Mouse (Mus musculus) lung, postnatal 0 days (tissue): ENCODE data around the gene Gm28374. TPM values are rescaled to one million over a fixed set of nuclear protein-coding genes. Genes with fewer than 3 reads are reported as not detected.
A peak's percentile ranks its signal among the peaks of the same experiment; 100 is the strongest.
"Not testable (repeated sequence)": the region's sequence is repeated elsewhere in the genome, so short reads cannot be mapped to it uniquely, and the experiment has no call there.

ENCODE experiments used
- ATAC-seq: fragments of 200-750 bp; cut with Nextera tagmentation; 2 replicates; pipeline ENCODE4 v1.8.0; 2017; ENCODE audit warnings: moderate library complexity
- DNase-seq: peaks from one replicate; pipeline ENCODE4 v3.0.0-alpha.2; 2016; ENCODE audit warnings: low spot score
- H3K27ac ChIP-seq: fragments of 300-500 bp; sonication (generic); 2 replicates; pipeline ENCODE4 v1.5.1; 2014; ENCODE audit warnings: antibody characterized with exemption, mild to moderate bottlenecking, low read length, mixed read lengths
- H3K27me3 ChIP-seq: fragments of 300-500 bp; sonication (generic); replicated peaks from 2 replicates; pipeline ENCODE4 v1.6.1; 2014; ENCODE audit warnings: low read length, mixed read lengths; ENCODE audit not compliant: insufficient read depth
- H3K36me3 ChIP-seq: fragments of 300-500 bp; sonication (generic); 2 replicates; pipeline ENCODE4 v1.6.1; 2014; ENCODE audit warnings: low read length, mixed read lengths; ENCODE audit not compliant: insufficient read depth
- H3K4me1 ChIP-seq: fragments of 300-500 bp; sonication (generic); 2 replicates; pipeline ENCODE4 v1.6.1; 2014; ENCODE audit warnings: antibody characterized with exemption, low read depth, low read length, mixed read lengths; ENCODE audit not compliant: insufficient read depth
- H3K4me2 ChIP-seq: fragments of 300-500 bp; sonication (generic); replicated peaks from 2 replicates; pipeline ENCODE4 v1.6.1; 2014; ENCODE audit warnings: low read depth, mild to moderate bottlenecking, low read length, moderate library complexity, mixed read lengths
- H3K4me3 ChIP-seq: fragments of 300-500 bp; sonication (generic); 2 replicates; pipeline ENCODE4 v1.5.1; 2014; ENCODE audit warnings: low read depth, low read length
- H3K9ac ChIP-seq: fragments of 300-500 bp; sonication (generic); replicated peaks from 2 replicates; pipeline ENCODE4 v1.6.1; 2014; ENCODE audit warnings: low read depth, mild to moderate bottlenecking
- H3K9me3 ChIP-seq: fragments of 300-500 bp; sonication (generic); 2 replicates; pipeline ENCODE4 v1.6.1; 2016; ENCODE audit warnings: low read length, mixed read lengths
- CTCF ChIP-seq: IDR thresholded peaks from 2 replicates; pipeline ENCODE4 v1.5.1; 2016; ENCODE audit warnings: antibody characterized with exemption, mild to moderate bottlenecking
- EP300 ChIP-seq: IDR thresholded peaks from 2 replicates; pipeline ENCODE4 v1.6.1; 2016; ENCODE audit warnings: antibody characterized with exemption, mild to moderate bottlenecking, control low read depth
- WGBS: fragments of 180-500 bp; shearing (Covaris S2); extraction: QIAGEN DNeasy Blood & Tissue Kit; methylation state at CpG from one replicate; pipeline ENCODE4 v1.1.7; 2014; 5-methylcytosine and 5-hydroxymethylcytosine counted together
- polyA plus RNA-seq: library from polyadenylated mRNA; unstranded; fragments of >200 nt; fragmentation: Nextera tagmentation; extraction: Ambion mirVana; gene quantifications from 2 replicates; pipeline ENCODE4 v1.2.1, GENCODE M21; 2015

Gm28374 gene
- polyA plus RNA-seq, 1 experiment from 2014 or later, result 0.35 TPM

- H3K36me3 ChIP-seq, H3K4me1 ChIP-seq, H3K9ac ChIP-seq, H3K27ac ChIP-seq, H3K4me3 ChIP-seq, H3K27me3 ChIP-seq, H3K4me2 ChIP-seq, H3K9me3 ChIP-seq, ATAC-seq: not testable (repeated sequence)
- peak; percentile 90 for DNase-seq
- 21% methylated on average over 4 of the region's 4 CpGs for WGBS
- peak; percentile 70 for TF ChIP-seq CTCF
Observed at GRCm38 (mm10) chr19:6044102-6044501, 38.0 kb downstream of the Gm28374 start.

DNA sequence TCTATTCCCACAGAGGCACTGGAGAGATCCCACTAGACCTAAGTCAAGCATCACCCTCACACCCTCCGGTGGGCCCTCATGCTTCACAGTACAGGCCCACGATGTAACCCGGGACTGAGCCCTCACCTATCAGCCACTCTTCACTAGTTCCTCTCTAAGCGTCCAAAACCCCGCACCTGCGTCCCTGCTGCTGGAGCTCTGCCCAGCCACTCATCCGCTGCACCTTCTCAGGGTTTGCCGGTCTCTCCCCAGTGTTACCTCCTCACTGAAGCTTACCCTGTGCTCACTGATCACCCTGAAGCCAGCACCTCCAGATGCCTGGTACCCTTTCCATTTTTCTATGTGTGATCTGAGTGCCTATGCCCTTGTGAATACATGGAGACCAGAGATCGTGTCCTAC lies 39.8 kb downstream of the Gm28374 start:
- ATAC-seq (no peak), DNase-seq (no peak)
- WGBS, result 68% methylated on average over 9 of the region's 9 CpGs
- no peak overlapping the region for H3K4me3 ChIP-seq
- no peak overlapping the region for H3K9ac ChIP-seq
- H3K9me3 ChIP-seq, result no peaks in the 10 kb centered on the region
- H3K27me3 ChIP-seq, result no peaks in the 10 kb centered on the region
- no peak for TF ChIP-seq CTCF
- TF ChIP-seq EP300, result no peak
- H3K4me2 ChIP-seq, result no peak overlapping the region
- no peak overlapping the region for H3K27ac ChIP-seq
- H3K36me3 ChIP-seq, result no peaks in the 10 kb centered on the region
- H3K4me1 ChIP-seq, result peaks cover 6% of the 10 kb centered on the region; the same call in 1 of the 2 replicates

DNA sequence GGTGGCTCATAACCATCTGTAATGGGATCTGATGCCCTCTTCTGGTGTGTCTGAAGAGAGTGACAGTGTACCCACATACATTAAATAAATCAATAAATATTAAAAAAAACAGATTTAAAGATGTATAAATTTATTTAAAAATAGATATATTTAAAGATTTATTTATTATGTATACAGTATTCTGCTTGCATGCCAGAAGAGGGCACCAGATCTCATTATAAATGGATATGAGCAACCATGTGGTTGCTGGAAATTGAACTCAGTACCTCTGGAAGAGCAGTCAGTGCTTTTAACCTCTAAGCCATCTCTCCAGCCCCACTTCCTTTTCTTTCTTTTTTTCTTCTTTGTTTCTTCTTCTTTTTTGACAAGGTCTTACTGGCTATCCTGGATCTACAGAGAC lies 42.1 kb downstream of the Gm28374 start:
- no peaks in the 10 kb centered on the region for H3K9me3 ChIP-seq
- H3K4me1 ChIP-seq, result no peaks in the 10 kb centered on the region
- H3K27ac ChIP-seq, result no peak overlapping the region
- no peak for TF ChIP-seq EP300
- TF ChIP-seq CTCF, result no peak
- H3K27me3 ChIP-seq, result no peaks in the 10 kb centered on the region
- H3K4me2 ChIP-seq, result no peak overlapping the region
- H3K9ac ChIP-seq, result no peak overlapping the region
- no peak overlapping the region for H3K4me3 ChIP-seq
- ATAC-seq, result no peak
- no peak for DNase-seq
- no peaks in the 10 kb centered on the region for H3K36me3 ChIP-seq

DNA sequence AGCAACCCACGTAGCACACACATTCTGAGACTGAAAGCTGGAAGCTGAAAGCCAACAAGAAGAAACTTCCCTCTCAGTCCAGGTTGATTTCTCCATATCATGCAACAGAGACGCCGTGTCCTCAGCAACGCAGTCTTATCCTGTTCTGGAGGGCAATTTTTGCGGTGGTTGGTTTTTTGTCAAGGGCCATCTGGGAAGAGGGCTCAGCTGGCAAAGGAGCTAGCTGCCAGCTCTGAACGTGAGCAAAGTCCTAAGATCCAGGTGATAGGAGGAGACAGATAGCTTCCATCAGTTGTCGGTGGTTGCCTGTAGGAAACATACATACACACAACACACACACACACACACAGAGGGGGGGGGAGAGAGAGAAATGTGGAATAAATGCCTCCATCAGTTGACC lies 43.7 kb downstream of the Gm28374 start:
- no peaks in the 10 kb centered on the region for H3K27me3 ChIP-seq
- H3K36me3 ChIP-seq, result no peaks in the 10 kb centered on the region
- no peaks in the 10 kb centered on the region for H3K9me3 ChIP-seq
- ATAC-seq (no peak), DNase-seq (no peak)
- no peaks in the 10 kb centered on the region for H3K4me1 ChIP-seq
- H3K4me3 ChIP-seq, result no peak overlapping the region
- no peak for TF ChIP-seq EP300
- H3K27ac ChIP-seq, result no peak overlapping the region
- H3K4me2 ChIP-seq, result no peak overlapping the region
- WGBS, result 73% methylated on average over 7 of the region's 7 CpGs
- no peak overlapping the region for H3K9ac ChIP-seq

DNA sequence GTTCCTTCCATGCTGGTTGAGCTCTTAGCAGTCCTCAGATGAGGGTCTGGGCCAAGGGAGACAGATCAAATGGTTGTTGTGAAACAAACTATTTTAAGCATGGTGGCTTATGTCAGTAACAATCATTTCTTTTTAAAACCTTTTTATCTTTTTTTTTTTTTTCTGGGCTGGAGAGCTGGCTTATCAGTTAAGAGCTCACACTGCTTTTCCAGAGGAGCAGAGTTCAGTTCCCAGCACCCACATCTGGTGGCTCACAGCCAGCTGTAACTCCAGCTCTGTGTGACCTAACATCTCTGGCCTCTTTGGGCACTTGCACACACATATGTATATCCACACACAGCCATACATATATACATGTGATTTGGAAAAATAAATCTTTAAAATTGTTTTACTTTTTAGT lies 44.4 kb downstream of the Gm28374 start:
- Histone ChIP-seq H3K4me1 (no peaks in the 10 kb centered on the region), H3K4me3 (no peak overlapping the region), H3K27me3 (no peaks in the 10 kb centered on the region), H3K9me3 (no peaks in the 10 kb centered on the region), H3K9ac (no peak overlapping the region), H3K36me3 (no peaks in the 10 kb centered on the region), H3K4me2 (no peak overlapping the region), H3K27ac (no peak overlapping the region)
- no peak for TF ChIP-seq EP300
- no peak for TF ChIP-seq CTCF
- ATAC-seq, result no peak
- no peak for DNase-seq

GRCm38 (mm10) chr19:6035966-6036585 lies 46.0 kb downstream of the Gm28374 start:
- Histone ChIP-seq H3K27ac (no peak overlapping the region), H3K4me2 (no peak overlapping the region), H3K4me3 (no peak overlapping the region), H3K36me3 (no peaks in the 10 kb centered on the region), H3K4me1 (no peaks in the 10 kb centered on the region), H3K27me3 (no peaks in the 10 kb centered on the region), H3K9ac (no peak overlapping the region), H3K9me3 (no peaks in the 10 kb centered on the region)
- no peak for TF ChIP-seq CTCF
- TF ChIP-seq EP300, result no peak
- 60% methylated on average over 9 of the region's 9 CpGs for WGBS
- DNase-seq (no peak), ATAC-seq (no peak)
